Mouse (Mus musculus) small intestine, adult 2 months (tissue): ENCODE results near the gene Gtf3a.

Experiments
- CTCF ChIP-seq: fragments of 200-500 bp; IDR thresholded peaks from 2 replicates; pipeline ENCODE4 v1.5.1; 2012; ENCODE audit warnings: low read depth, mild to moderate bottlenecking, control low read depth, inconsistent platforms, low read length, moderate library complexity, mixed read lengths; ENCODE audit not compliant: insufficient replicate concordance, insufficient read length; ENCODE audit errors: extremely low read depth
- POLR2A ChIP-seq: fragments of 200-500 bp; IDR thresholded peaks from 2 replicates; pipeline ENCODE4 v1.6.1; 2012; ENCODE audit warnings: low read depth, mild to moderate bottlenecking, control low read depth, inconsistent platforms, low read length, moderate library complexity

DNA sequence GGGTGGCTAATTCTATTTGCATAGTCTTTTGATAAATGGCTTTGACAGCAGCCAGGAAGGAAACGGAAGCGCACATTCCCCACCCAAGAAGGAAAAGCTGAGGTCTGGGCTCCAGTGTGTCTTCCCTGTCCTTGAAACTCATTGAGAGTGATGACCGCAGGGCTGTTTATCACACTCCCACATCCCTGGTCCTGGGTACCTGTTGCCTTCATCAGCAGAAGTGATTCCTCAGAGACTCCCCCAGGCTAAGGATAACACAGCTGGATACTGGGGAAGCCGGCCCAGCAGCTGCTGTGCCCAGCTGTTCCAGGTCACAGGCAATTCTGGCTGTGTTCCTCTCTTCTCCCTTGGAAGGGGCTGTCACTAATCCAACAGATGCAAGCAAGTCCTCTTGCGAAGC is 40.9 kb upstream of the Gtf3a start:
- TF ChIP-seq CTCF (no peak), POLR2A (no peak)
